Mouse (Mus musculus) MEL (cell line): Measurements from ENCODE around the gene Zbtb20.

Source experiments
- CHD2 ChIP-seq: IDR thresholded peaks from 2 replicates; pipeline ENCODE4 v1.6.1; 2011; ENCODE audit warnings: low read length, improper control_type of control experiment
- CTCF ChIP-seq, 3 experiments: IDR thresholded peaks in 2 of 3; conservative IDR thresholded peaks in 1 of 3; 2 replicates each; pipeline ENCODE4 v1.5.1; 2011 to 2012; ENCODE audit warnings: low read length in 3 of 3, low read depth in 2 of 3, mild to moderate bottlenecking in 2 of 3, improper control_type of control experiment in 1 of 3, inconsistent platforms in 1 of 3, mixed read lengths in 1 of 3, moderate library complexity in 1 of 3; ENCODE audit not compliant: control insufficient read depth in 1 of 3, insufficient read depth in 1 of 3, poor library complexity in 1 of 3, severe bottlenecking in 1 of 3
- EP300 ChIP-seq, 2 experiments: IDR thresholded peaks; 2 replicates each; pipeline ENCODE4 v1.6.1; 2011; ENCODE audit warnings: improper control_type of control experiment in 2 of 2, low read length in 2 of 2, low read depth in 1 of 2, mild to moderate bottlenecking in 1 of 2
- JUND ChIP-seq: IDR thresholded peaks from 2 replicates; pipeline ENCODE4 v1.6.1; 2011; ENCODE audit warnings: low read depth, mild to moderate bottlenecking, improper control_type of control experiment, low read length
- MAFK ChIP-seq: IDR thresholded peaks from 2 replicates; pipeline ENCODE4 v1.6.1; 2011; ENCODE audit warnings: low read depth, mild to moderate bottlenecking, low read length, improper control_type of control experiment, borderline replicate concordance
- MYC ChIP-seq: IDR thresholded peaks from 2 replicates; pipeline ENCODE4 v1.6.1; 2011; ENCODE audit warnings: low read depth, mild to moderate bottlenecking, low read length, improper control_type of control experiment, moderate library complexity
- SMC3 ChIP-seq: IDR thresholded peaks from 2 replicates; pipeline ENCODE4 v1.6.1; 2011; ENCODE audit warnings: low read depth, low read length, improper control_type of control experiment
- UBTF ChIP-seq: IDR thresholded peaks from 2 replicates; pipeline ENCODE4 v1.6.1; 2012; ENCODE audit warnings: low read depth, mild to moderate bottlenecking, inconsistent platforms, low read length, improper control_type of control experiment, moderate library complexity, borderline replicate concordance; ENCODE audit not compliant: insufficient read depth

DNA sequence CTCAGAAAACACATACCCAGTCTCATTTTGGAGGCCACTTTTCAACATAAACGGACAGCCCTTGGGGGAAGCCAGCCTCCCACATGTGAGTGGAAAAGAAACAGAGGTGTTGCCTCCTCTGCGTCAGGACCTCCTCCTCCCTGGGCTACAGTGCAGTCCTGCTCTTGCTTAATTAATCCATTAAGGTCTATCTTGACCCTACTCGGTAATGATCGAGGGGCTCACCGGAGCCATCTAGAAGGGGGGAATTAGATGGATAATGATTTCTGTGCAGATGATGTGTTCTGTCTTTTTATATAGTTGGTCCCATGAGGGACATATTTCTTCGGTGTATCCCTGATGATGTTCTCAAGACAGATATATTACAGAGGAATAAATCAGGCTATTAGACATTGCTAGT, 655.6 kb downstream of the Zbtb20 start:
- TF ChIP-seq CHD2 = no peak
- TF ChIP-seq EP300 (IDR thresholded peaks at IDR 0.05; ENCODE audit: low read depth in 1 of 2, low read length in 2 of 2) = no peak
- no peak for TF ChIP-seq CTCF (IDR thresholded peaks at IDR 0.05 in 2 of 3, conservative IDR thresholded peaks at IDR 0.05 in 1 of 3; ENCODE audit: control insufficient read depth in 1 of 3, insufficient read depth in 1 of 3, low read depth in 2 of 3, low read length in 3 of 3, poor library complexity in 1 of 3, severe bottlenecking in 1 of 3)
- no peak for TF ChIP-seq UBTF
- TF ChIP-seq JUND = no peak
- no peak for TF ChIP-seq MAFK
- TF ChIP-seq SMC3 = no peak
- TF ChIP-seq MYC = no peak
